Mouse (Mus musculus) G1E-ER4 (cell line): ENCODE measurements around the gene Stard3. TPM values are rescaled to one million over a fixed set of nuclear protein-coding genes. Genes with fewer than 3 reads are reported as not detected.

ENCODE experiments used
- GATA1 ChIP-seq: IDR thresholded peaks from one replicate; pipeline ENCODE4 v1.8.0; 2012; ENCODE audit warnings: low read length, inconsistent platforms
- polyA plus RNA-seq: library from polyadenylated mRNA; stranded (reverse); fragments of >175 nt; gene quantifications from 2 replicates; pipeline ENCODE4 v1.2.3, GENCODE M21; 2012

Stard3 gene
- polyA plus RNA-seq, 1 experiment: 31.5 TPM

GRCm38 (mm10) chr11:98374266-98374665 lies 16.1 kb downstream of the Stard3 start:
- no peak for TF ChIP-seq GATA1

- no peak for TF ChIP-seq GATA1
These were observed 18.6 kb downstream of the Stard3 start for GRCm38 (mm10) chr11:98376756-98377155.

GRCm38 (mm10) chr11:98377787-98378186 lies 19.6 kb downstream of the Stard3 start:
- no peak for TF ChIP-seq GATA1

GRCm38 (mm10) chr11:98379379-98379778 lies 21.2 kb downstream of the Stard3 start:
- TF ChIP-seq GATA1: no peak

GRCm38 (mm10) chr11:98380106-98380505 lies 21.9 kb downstream of the Stard3 start:
- no peak for TF ChIP-seq GATA1

- TF ChIP-seq GATA1: no peak
These were observed 23.5 kb downstream of the Stard3 start for GRCm38 (mm10) chr11:98381651-98382050.

- TF ChIP-seq GATA1: no peak
These were observed 25.3 kb downstream of the Stard3 start, which contains the start of gene Tcap for GRCm38 (mm10) chr11:98383261-98384030. TSS of gene Tcap (plus strand) at chr11:98383811.

- TF ChIP-seq GATA1: no peak
These were observed 26.0 kb downstream of the Stard3 start for GRCm38 (mm10) chr11:98384216-98384615.

GRCm38 (mm10) chr11:98384721-98385637 lies 26.8 kb downstream of the Stard3 start:
- no peak for TF ChIP-seq GATA1

GRCm38 (mm10) chr11:98385638-98386585 lies 27.7 kb downstream of the Stard3 start, which contains the start of gene Pnmt:
TSS of gene Pnmt (plus strand) at chr11:98386450.
- TF ChIP-seq GATA1: no peak

GRCm38 (mm10) chr11:98386596-98386995 lies 28.4 kb downstream of the Stard3 start:
- TF ChIP-seq GATA1: no peak

GRCm38 (mm10) chr11:98387056-98387577 lies 28.9 kb downstream of the Stard3 start:
- TF ChIP-seq GATA1: no peak

- TF ChIP-seq GATA1: no peak
These were observed 30.1 kb downstream of the Stard3 start for GRCm38 (mm10) chr11:98388282-98388681.

- no peak for TF ChIP-seq GATA1
These were observed 31.1 kb downstream of the Stard3 start for GRCm38 (mm10) chr11:98389221-98389780.
